Mouse (Mus musculus) stomach, postnatal 0 days (tissue): ENCODE measurements around the gene Camkmt.

Experiments
- CTCF ChIP-seq: IDR thresholded peaks from 2 replicates; pipeline ENCODE4 v1.5.1; 2016; ENCODE audit warnings: antibody characterized with exemption, low read depth, mild to moderate bottlenecking, moderate library complexity
- EP300 ChIP-seq: optimal IDR thresholded peaks from 2 replicates; pipeline ENCODE3; 2016; ENCODE audit warnings: antibody characterized with exemption

DNA sequence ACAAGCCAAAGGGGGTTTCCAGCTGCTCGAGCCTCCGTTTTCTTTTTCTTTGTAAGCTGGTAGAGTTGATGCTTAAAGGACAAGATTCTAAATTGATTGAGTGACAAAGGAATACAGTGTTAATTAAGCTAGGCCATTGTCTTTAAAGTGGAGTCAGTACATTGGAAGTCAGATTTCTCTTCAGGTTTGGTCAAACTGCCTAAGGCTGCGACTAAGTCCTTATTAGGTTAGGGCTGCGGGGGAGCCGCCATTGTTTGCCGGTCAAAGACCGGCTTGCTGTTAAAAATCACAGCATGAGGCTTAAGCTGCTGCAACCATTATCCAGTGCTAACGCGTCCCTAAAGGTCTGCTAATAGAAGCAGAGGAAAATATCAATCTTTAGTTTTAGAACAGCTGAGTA lies 166.6 kb downstream of the Camkmt start:
- TF ChIP-seq CTCF, result no peak
- no peak for TF ChIP-seq EP300
